Mouse (Mus musculus): Measurements from ENCODE around the gene Rnf207. TPM values are rescaled to one million over a fixed set of nuclear protein-coding genes. Genes with fewer than 3 reads are reported as not detected.

Gene Rnf207
- polyA plus RNA-seq, 1 experiment from 2014 or later = 0.31 TPM

DNA sequence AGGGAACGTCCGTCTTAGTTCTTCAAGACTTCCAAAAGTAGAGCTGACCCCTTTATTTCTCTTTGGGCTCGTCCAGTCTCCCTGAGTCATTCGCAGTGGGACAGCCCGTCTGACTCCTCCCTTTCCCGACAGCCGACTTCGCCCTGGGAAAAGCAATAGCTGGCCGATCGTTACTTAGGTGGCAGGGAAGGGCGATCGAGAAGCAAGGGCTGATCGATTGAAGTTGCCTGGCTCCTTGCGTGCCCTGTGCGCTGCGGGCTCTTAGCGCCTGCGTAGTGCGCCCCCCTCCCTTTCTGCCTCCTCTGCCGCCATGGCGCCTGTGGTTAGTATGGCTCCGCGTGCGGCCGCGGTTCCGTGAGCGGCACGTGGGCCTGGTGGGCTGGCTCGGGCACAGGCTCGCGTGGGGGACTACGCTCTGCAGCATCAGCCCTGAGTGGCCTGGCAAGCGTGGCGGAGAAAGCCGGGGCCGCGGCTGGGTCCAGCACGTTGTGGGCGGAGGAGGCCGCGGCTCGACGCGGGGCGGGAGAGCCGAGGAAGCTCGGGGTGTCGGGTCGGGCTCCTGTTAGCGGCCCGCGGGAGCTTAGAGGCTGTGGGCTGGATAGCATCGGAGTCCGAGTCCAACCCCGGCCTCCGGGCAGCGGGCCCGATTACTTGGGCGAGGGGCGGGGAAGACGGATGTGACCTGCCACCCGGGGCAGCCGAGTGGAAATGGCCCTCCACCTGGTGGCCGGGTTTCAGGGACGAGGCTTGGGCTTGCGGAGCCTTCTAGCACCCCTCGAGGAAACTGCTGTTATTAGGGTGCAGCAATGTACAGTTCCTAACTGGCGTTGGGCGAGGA lies 7.0 kb upstream of the Rnf207 start, which contains the start of gene Rpl22:
TSS of gene Rpl22 (plus strand) at position 169 of the 838 bp plus-strand sequence.
- ATAC-seq (ENCODE audit: insufficient number of reproducible peaks, low FRiP score, low TSS enrichment, low read depth) = peak; percentile 88

GRCm38 (mm10) chr4:152324641-152325562 lies 6.1 kb upstream of the Rnf207 start:
- H3K36me3 ChIP-seq = peaks cover 20% of the 10 kb centered on the region
- H3K4me3 ChIP-seq = peak overlapping the region; percentile 95
- peak; percentile 28; the same call in 1 of the 2 replicates for ATAC-seq (ENCODE audit: insufficient number of reproducible peaks, low FRiP score, low TSS enrichment, low read depth)
- H3K9me3 ChIP-seq = no peaks in the 10 kb centered on the region
- H3K4me1 ChIP-seq = peaks cover 20% of the 10 kb centered on the region
- H3K4me2 ChIP-seq = peak overlapping the region; percentile 39
- H3K9ac ChIP-seq = no peak overlapping the region
- no peaks in the 10 kb centered on the region for H3K27me3 ChIP-seq
- 52% methylated on average over 16 of the region's 16 CpGs for WGBS
- H3K27ac ChIP-seq = peak overlapping the region; percentile 54; the same call in 1 of the 2 replicates

More for the DNA sequence above, 7.0 kb upstream of the Rnf207 start, which contains the start of gene Rpl22:
- H3K27me3 ChIP-seq = no peaks in the 10 kb centered on the region
- peak within 1 kb of the TSS; percentile 52 for H3K4me2 ChIP-seq
- peaks cover 29% of the 10 kb centered on the region for H3K36me3 ChIP-seq
- H3K27ac ChIP-seq = peak within 1 kb of the TSS; percentile 80
- H3K4me1 ChIP-seq = peaks cover 20% of the 10 kb centered on the region
- WGBS = under 1% methylated on average over 70 of the region's 70 CpGs
- H3K4me3 ChIP-seq = peak within 1 kb of the TSS; percentile 95
- H3K9me3 ChIP-seq = no peaks in the 10 kb centered on the region
- H3K9ac ChIP-seq = peak within 1 kb of the TSS; percentile 98

GRCm38 (mm10) chr4:152321464-152321863 lies 2.7 kb upstream of the Rnf207 start:
- H3K27me3 ChIP-seq = peaks cover 27% of the 10 kb centered on the region
- no peak overlapping the region for H3K27ac ChIP-seq
- H3K36me3 ChIP-seq = no peaks in the 10 kb centered on the region
- ATAC-seq (ENCODE audit: insufficient number of reproducible peaks, low FRiP score, low TSS enrichment, low read depth) = no peak
- H3K4me1 ChIP-seq = peaks cover 13% of the 10 kb centered on the region
- H3K9me3 ChIP-seq = no peaks in the 10 kb centered on the region
- no peak overlapping the region for H3K4me3 ChIP-seq
- no peak overlapping the region for H3K9ac ChIP-seq
- 42% methylated on average over 5 of the region's 5 CpGs for WGBS
- H3K4me2 ChIP-seq = no peak overlapping the region

GRCm38 (mm10) chr4:152317631-152318033 lies 1.2 kb downstream of the Rnf207 start:
- Histone ChIP-seq H3K27me3 (peaks cover 65% of the 10 kb centered on the region), H3K9me3 (no peaks in the 10 kb centered on the region), H3K36me3 (no peaks in the 10 kb centered on the region), H3K4me1 (peaks cover 30% of the 10 kb centered on the region), H3K27ac (no peak overlapping the region), H3K9ac (no peak overlapping the region), H3K4me3 (no peak overlapping the region), H3K4me2 (no peak overlapping the region)
- WGBS = 78% methylated on average over 6 of the region's 6 CpGs
- ATAC-seq (ENCODE audit: insufficient number of reproducible peaks, low FRiP score, low TSS enrichment, low read depth) = no peak

DNA sequence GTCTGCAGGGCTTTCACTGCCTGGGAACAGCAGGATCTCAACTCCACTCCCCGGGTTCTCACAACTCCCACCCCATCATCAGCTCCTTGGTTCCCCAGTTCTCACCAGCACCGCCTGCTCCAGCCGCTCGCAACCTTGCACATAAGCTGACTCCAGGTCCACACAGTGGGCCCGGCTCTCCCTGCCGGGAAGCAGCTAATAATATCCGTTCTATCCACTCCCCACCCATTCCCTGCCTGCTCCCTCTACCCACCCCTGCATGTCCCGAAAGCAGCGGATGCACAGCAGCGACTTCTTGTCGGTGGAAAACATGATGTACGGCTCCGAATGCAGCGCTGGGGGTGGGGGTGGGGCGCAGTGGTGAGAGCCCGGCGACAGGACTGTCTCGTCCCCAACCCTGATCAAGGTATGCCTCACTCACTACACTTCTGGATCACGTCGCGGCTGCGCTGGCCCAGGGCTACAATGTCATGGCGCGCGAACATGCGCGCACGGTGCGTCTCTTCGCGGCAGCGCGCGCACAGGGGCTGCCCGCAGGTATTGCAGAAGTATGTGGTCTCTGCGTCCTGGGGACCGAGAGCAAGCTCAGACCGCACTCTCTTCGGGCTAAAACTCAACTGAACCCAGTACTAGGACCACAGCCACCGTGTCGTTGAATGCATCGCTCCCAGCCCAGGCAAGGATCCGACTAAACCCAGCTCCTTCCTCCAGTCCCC lies 3.1 kb downstream of the Rnf207 start:
- Histone ChIP-seq H3K36me3 (no peaks in the 10 kb centered on the region), H3K4me2 (peak overlapping the region; percentile 38), H3K9ac (no peak overlapping the region), H3K4me3 (peak overlapping the region; percentile 26), H3K27me3 (peaks cover 85% of the 10 kb centered on the region), H3K9me3 (no peaks in the 10 kb centered on the region), H3K27ac (no peak overlapping the region), H3K4me1 (peaks cover 36% of the 10 kb centered on the region)
- under 1% methylated on average over 43 of the region's 43 CpGs for WGBS
- no peak for ATAC-seq (ENCODE audit: insufficient number of reproducible peaks, low FRiP score, low TSS enrichment, low read depth)

DNA sequence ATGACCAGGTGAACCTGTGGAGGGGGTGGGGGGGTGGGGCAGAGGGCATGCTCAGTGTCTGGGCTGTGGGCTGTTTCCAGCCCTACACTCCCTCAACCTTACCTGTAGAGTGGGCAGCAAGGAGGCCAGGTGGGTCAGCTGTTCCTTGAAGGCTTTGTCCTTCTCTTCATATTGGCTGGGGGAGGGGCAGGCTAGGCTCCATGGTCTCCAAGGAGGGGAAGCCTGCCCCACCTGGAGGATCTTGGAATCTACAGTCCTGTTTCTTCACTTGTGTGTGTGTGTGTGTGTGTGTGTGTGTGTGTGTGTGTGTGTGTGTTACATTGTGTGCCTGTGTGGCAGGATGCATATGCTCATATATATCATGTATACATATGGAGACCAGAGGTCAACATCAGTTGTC lies 4.9 kb downstream of the Rnf207 start:
- ATAC-seq (ENCODE audit: insufficient number of reproducible peaks, low FRiP score, low TSS enrichment, low read depth) = no peak
- Histone ChIP-seq H3K9ac (no peak overlapping the region), H3K4me3 (no peak overlapping the region), H3K4me2 (peak overlapping the region; percentile 58; the same call in 1 of the 2 replicates), H3K9me3 (no peaks in the 10 kb centered on the region), H3K36me3 (peaks cover 5% of the 10 kb centered on the region; the same call in 1 of the 2 replicates), H3K27me3 (peaks cover 91% of the 10 kb centered on the region), H3K27ac (no peak overlapping the region), H3K4me1 (peaks cover 34% of the 10 kb centered on the region)

DNA sequence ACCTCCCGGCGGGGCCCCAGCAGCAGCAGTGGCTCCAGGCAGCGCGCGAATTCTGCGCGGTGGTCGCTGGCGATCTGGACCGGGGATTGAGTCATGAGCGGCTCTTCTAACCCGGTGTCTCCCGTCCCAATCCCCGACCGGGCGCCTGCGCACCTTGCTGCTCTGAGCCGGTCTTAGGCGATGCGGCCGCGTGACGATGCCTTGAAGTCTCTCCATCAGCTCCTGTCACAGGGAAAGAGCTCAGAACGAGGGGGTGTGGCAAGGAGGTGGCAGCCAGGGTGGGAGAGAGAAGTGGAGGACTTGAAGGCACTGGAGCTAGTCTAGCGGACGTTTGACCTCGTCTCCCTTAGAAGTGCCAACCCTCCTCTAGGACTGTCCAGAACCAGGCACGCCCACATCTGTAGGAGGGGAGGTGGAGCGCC lies 5.6 kb downstream of the Rnf207 start:
- no peak overlapping the region for H3K27ac ChIP-seq
- under 1% methylated on average over 29 of the region's 29 CpGs for WGBS
- peak overlapping the region; percentile 33 for H3K4me3 ChIP-seq
- no peak for ATAC-seq (ENCODE audit: insufficient number of reproducible peaks, low FRiP score, low TSS enrichment, low read depth)
- H3K4me2 ChIP-seq = peak overlapping the region; percentile 58
- no peak overlapping the region for H3K9ac ChIP-seq
- peaks cover 29% of the 10 kb centered on the region for H3K4me1 ChIP-seq
- peaks cover 11% of the 10 kb centered on the region for H3K36me3 ChIP-seq
- H3K9me3 ChIP-seq = no peaks in the 10 kb centered on the region
- peaks cover 83% of the 10 kb centered on the region for H3K27me3 ChIP-seq

DNA sequence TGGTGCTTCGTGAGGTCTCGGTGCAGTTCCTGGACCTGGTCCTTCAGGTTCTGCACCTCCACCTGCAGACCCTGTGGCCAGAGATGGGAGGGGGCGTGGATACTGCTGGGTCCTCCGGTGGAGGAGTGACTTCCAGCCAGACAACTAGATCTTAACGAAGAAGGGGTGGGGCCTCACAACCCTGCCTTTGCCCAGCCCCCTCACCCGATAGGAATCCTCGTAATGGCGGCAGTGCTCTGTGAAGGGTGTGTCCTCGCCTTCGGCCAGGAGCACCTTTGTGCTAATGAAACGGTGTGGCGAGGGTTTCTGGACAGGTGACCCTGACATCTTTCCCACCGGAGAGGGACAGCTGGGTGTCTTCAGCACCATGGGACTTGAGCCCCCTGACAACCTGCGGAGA lies 6.6 kb downstream of the Rnf207 start:
- Histone ChIP-seq H3K4me2 (peak overlapping the region; percentile 58; the same call in 1 of the 2 replicates), H3K27ac (no peak overlapping the region), H3K9ac (no peak overlapping the region), H3K4me1 (peaks cover 26% of the 10 kb centered on the region), H3K27me3 (peaks cover 73% of the 10 kb centered on the region), H3K36me3 (peaks cover 15% of the 10 kb centered on the region), H3K4me3 (peak overlapping the region; percentile 33; the same call in 1 of the 2 replicates), H3K9me3 (no peaks in the 10 kb centered on the region)
- no peak for ATAC-seq (ENCODE audit: insufficient number of reproducible peaks, low FRiP score, low TSS enrichment, low read depth)
- 2% methylated on average over 14 of the region's 14 CpGs for WGBS

DNA sequence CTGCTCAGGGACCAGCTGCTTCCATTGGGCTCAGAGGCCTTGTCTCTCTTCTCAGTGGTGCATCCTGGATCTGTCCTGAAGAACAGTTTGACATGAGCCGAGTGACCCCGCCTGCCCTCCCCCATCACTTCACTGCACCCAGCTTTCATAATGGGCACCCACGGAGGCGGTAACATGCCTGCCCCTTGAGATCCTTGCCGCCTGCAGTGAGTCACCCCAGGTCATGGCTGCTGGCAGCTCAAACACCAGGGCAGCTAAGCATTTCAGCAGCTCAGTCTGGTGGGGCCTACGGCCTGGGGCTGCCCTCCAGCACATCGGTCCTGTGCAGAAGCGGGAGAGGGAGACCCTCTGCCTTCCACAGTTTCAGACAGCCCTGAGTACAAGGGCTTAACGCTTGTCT lies 11.3 kb downstream of the Rnf207 start:
- peaks cover 55% of the 10 kb centered on the region for H3K36me3 ChIP-seq
- H3K27ac ChIP-seq = no peak overlapping the region
- 82% methylated on average over 9 of the region's 9 CpGs for WGBS
- H3K9ac ChIP-seq = no peak overlapping the region
- peaks cover 27% of the 10 kb centered on the region for H3K27me3 ChIP-seq
- H3K4me3 ChIP-seq = no peak overlapping the region
- no peak overlapping the region for H3K4me2 ChIP-seq
- H3K4me1 ChIP-seq = peaks cover 5% of the 10 kb centered on the region; the same call in 1 of the 2 replicates
- ATAC-seq (ENCODE audit: insufficient number of reproducible peaks, low FRiP score, low TSS enrichment, low read depth) = 0 out of 2 replicates have a peak, but pooled peaks have one; percentile 4
- no peaks in the 10 kb centered on the region for H3K9me3 ChIP-seq

GRCm38 (mm10) chr4:152305991-152306390 lies 12.8 kb downstream of the Rnf207 start:
- 77% methylated on average over 6 of the region's 6 CpGs for WGBS
- ATAC-seq (ENCODE audit: insufficient number of reproducible peaks, low FRiP score, low TSS enrichment, low read depth) = no peak
- Histone ChIP-seq H3K9ac (no peak overlapping the region), H3K4me3 (no peak overlapping the region), H3K36me3 (peaks cover 70% of the 10 kb centered on the region), H3K4me1 (no peaks in the 10 kb centered on the region), H3K9me3 (no peaks in the 10 kb centered on the region), H3K27me3 (peaks cover 11% of the 10 kb centered on the region), H3K4me2 (no peak overlapping the region), H3K27ac (no peak overlapping the region)

DNA sequence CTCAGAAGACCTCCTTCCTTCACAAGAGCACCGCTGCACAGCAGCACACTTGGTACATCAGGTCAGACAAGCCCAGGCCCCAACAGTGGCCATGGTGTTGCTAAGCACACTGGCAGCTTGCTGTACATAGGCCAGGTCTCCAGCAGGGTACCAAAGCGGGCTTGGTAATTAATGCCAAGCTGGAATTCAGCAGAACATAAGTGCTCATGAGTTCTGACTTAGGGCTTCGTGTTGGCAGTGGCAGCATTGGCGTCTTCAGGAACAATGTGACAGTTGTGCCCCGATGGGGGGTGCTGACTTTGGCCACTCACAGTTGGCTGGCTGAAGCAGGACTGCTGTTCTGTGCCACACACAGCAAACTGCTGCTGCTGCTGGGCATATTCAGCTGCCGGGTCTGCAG lies 14.1 kb downstream of the Rnf207 start:
- Histone ChIP-seq H3K9me3 (no peaks in the 10 kb centered on the region), H3K36me3 (peaks cover 83% of the 10 kb centered on the region), H3K27me3 (no peaks in the 10 kb centered on the region), H3K9ac (no peak overlapping the region), H3K4me3 (no peak overlapping the region), H3K4me2 (no peak overlapping the region), H3K4me1 (no peaks in the 10 kb centered on the region), H3K27ac (no peak overlapping the region)
- ATAC-seq (ENCODE audit: insufficient number of reproducible peaks, low FRiP score, low TSS enrichment, low read depth) = no peak
- 93% methylated on average over 6 of the region's 6 CpGs for WGBS

All from limb, embryonic 15.5 days (tissue).